Mouse (Mus musculus) spleen, postnatal 10 days (tissue): Measurements from ENCODE around the gene Fbxl5.

ENCODE experiments used
- DNase-seq, 2 experiments: peaks; one replicate each; pipeline ENCODE4 v3.0.0; 2021 to 2022; ENCODE audit warnings: low spot score in 2 of 2

Gene Fbxl5

GRCm38 (mm10) chr5:43836590-43836989 lies 15.2 kb upstream of the Fbxl5 start:
- DNase-seq: no peak

GRCm38 (mm10) chr5:43827366-43827765 lies 5.9 kb upstream of the Fbxl5 start:
- DNase-seq: no peak

GRCm38 (mm10) chr5:43826883-43827282 lies 5.4 kb upstream of the Fbxl5 start:
- DNase-seq: no peak

GRCm38 (mm10) chr5:43824580-43824979 lies 3.1 kb upstream of the Fbxl5 start:
- peak; percentile 23 to 66 for DNase-seq

- DNase-seq: no peak
Measured at GRCm38 (mm10) chr5:43822824-43823223, 1.4 kb upstream of the Fbxl5 start.

- DNase-seq: no peak
Measured at GRCm38 (mm10) chr5:43822199-43822598, 761 bp upstream of the Fbxl5 start.

GRCm38 (mm10) chr5:43820785-43821184 lies 653 bp downstream of the Fbxl5 start:
- DNase-seq: no peak

- no peak for DNase-seq
Measured at GRCm38 (mm10) chr5:43818695-43819094, 2.7 kb downstream of the Fbxl5 start, which contains the start of gene Bst1. Gene Bst1, plus strand, starts transcription at chr5:43818885.

- no peak for DNase-seq
Measured at GRCm38 (mm10) chr5:43815769-43816168, 5.7 kb downstream of the Fbxl5 start.

GRCm38 (mm10) chr5:43814536-43814935 lies 6.9 kb downstream of the Fbxl5 start:
- no peak for DNase-seq

- no peak for DNase-seq
Measured at GRCm38 (mm10) chr5:43810427-43811062, 10.9 kb downstream of the Fbxl5 start.

- peak; percentile 31 to 81 for DNase-seq
Measured at GRCm38 (mm10) chr5:43807744-43808696, 13.4 kb downstream of the Fbxl5 start.

- no peak for DNase-seq
Measured at GRCm38 (mm10) chr5:43806914-43807313, 14.5 kb downstream of the Fbxl5 start.

- DNase-seq: no peak
Measured at GRCm38 (mm10) chr5:43806340-43806739, 15.1 kb downstream of the Fbxl5 start.

- DNase-seq: no peak
Measured at GRCm38 (mm10) chr5:43805401-43805800, 16.0 kb downstream of the Fbxl5 start.

GRCm38 (mm10) chr5:43801798-43802197 lies 19.6 kb downstream of the Fbxl5 start:
- DNase-seq: no peak

- DNase-seq: no peak
Measured at GRCm38 (mm10) chr5:43801253-43801652, 20.2 kb downstream of the Fbxl5 start.

- DNase-seq: no peak
Measured at GRCm38 (mm10) chr5:43800700-43801099, 20.7 kb downstream of the Fbxl5 start.

GRCm38 (mm10) chr5:43799530-43799929 lies 21.9 kb downstream of the Fbxl5 start:
- DNase-seq: no peak

- no peak for DNase-seq
Measured at GRCm38 (mm10) chr5:43792354-43792753, 29.1 kb downstream of the Fbxl5 start.

GRCm38 (mm10) chr5:43787976-43788752 lies 33.3 kb downstream of the Fbxl5 start:
- DNase-seq: no peak

GRCm38 (mm10) chr5:43786607-43787006 lies 34.8 kb downstream of the Fbxl5 start:
- no peak for DNase-seq
